Mouse (Mus musculus) midbrain, embryonic 13.5 days (tissue): Measurements from ENCODE around the gene Rplp1. TPM values are rescaled to one million over a fixed set of nuclear protein-coding genes. Genes with fewer than 3 reads are reported as not detected.

Experiments used
- ATAC-seq: fragments of 200-750 bp; cut with Nextera tagmentation; 2 replicates; pipeline ENCODE4 v1.8.0; 2017; ENCODE audit warnings: mild to moderate bottlenecking, moderate TSS enrichment, moderate library complexity
- H3K27ac ChIP-seq: fragments of 300-500 bp; sonication (generic); 2 replicates; pipeline ENCODE4 v1.5.1; 2015; ENCODE audit warnings: inconsistent platforms, mild to moderate bottlenecking, moderate library complexity
- H3K27me3 ChIP-seq: fragments of 300-500 bp; sonication (generic); 2 replicates; pipeline ENCODE4 v1.6.1; 2015; ENCODE audit warnings: mild to moderate bottlenecking, inconsistent platforms
- H3K36me3 ChIP-seq: fragments of 300-500 bp; sonication (generic); 2 replicates; pipeline ENCODE4 v1.6.1; 2015; ENCODE audit warnings: mild to moderate bottlenecking, inconsistent platforms
- H3K4me1 ChIP-seq: fragments of 300-500 bp; sonication (generic); replicated peaks from 2 replicates; pipeline ENCODE4 v1.6.1; 2015; ENCODE audit warnings: inconsistent platforms
- H3K4me2 ChIP-seq: fragments of 300-500 bp; sonication (generic); replicated peaks from 2 replicates; pipeline ENCODE4 v1.6.1; 2015; ENCODE audit warnings: moderate library complexity, mild to moderate bottlenecking, inconsistent platforms
- H3K4me3 ChIP-seq: fragments of 300-500 bp; sonication (generic); replicated peaks from 2 replicates; pipeline ENCODE4 v1.5.1; 2015; ENCODE audit warnings: mild to moderate bottlenecking, inconsistent platforms
- H3K9ac ChIP-seq: fragments of 300-500 bp; sonication (generic); replicated peaks from 2 replicates; pipeline ENCODE4 v1.6.1; 2015; ENCODE audit warnings: mild to moderate bottlenecking, inconsistent platforms
- H3K9me3 ChIP-seq: fragments of 300-500 bp; sonication (generic); 2 replicates; pipeline ENCODE4 v1.6.1; 2016; ENCODE audit warnings: mild to moderate bottlenecking, inconsistent platforms
- WGBS: fragments of 180-500 bp; shearing (Covaris S2); methylation state at CpG from one replicate; pipeline ENCODE4 v1.1.7; 2015; 5-methylcytosine and 5-hydroxymethylcytosine counted together
- polyA plus RNA-seq: library from polyadenylated mRNA; unstranded; fragments of >200 nt; fragmentation: Nextera tagmentation; extraction: Ambion mirVana; gene quantifications from 2 replicates; pipeline ENCODE4 v1.2.1, GENCODE M21; 2015

The Rplp1 gene
- polyA plus RNA-seq, 1 experiment from 2014 or later = 872 TPM

GRCm38 (mm10) chr9:61909633-61910032, 4.7 kb downstream of the Rplp1 start:
- Histone ChIP-seq H3K4me1 (peaks cover 17% of the 10 kb centered on the region), H3K9ac (no peak overlapping the region), H3K27me3 (no peaks in the 10 kb centered on the region), H3K27ac (no peak overlapping the region), H3K4me3 (no peak overlapping the region), H3K9me3 (no peaks in the 10 kb centered on the region), H3K4me2 (no peak overlapping the region), H3K36me3 (peaks cover 24% of the 10 kb centered on the region)
- no peak for ATAC-seq
- 91% methylated on average over 1 of the region's 1 CpGs for WGBS

GRCm38 (mm10) chr9:61908832-61909407, 5.4 kb downstream of the Rplp1 start:
- WGBS = 87% methylated on average over 11 of the region's 11 CpGs
- peaks cover 24% of the 10 kb centered on the region for H3K36me3 ChIP-seq
- no peak for ATAC-seq
- no peaks in the 10 kb centered on the region for H3K9me3 ChIP-seq
- H3K27me3 ChIP-seq = no peaks in the 10 kb centered on the region
- H3K9ac ChIP-seq = no peak overlapping the region
- no peak overlapping the region for H3K4me2 ChIP-seq
- no peak overlapping the region for H3K27ac ChIP-seq
- H3K4me1 ChIP-seq = peaks cover 17% of the 10 kb centered on the region
- H3K4me3 ChIP-seq = no peak overlapping the region

GRCm38 (mm10) chr9:61908341-61908740, 6.0 kb downstream of the Rplp1 start:
- Histone ChIP-seq H3K9me3 (no peaks in the 10 kb centered on the region), H3K4me2 (no peak overlapping the region), H3K4me3 (no peak overlapping the region), H3K27me3 (no peaks in the 10 kb centered on the region), H3K9ac (no peak overlapping the region), H3K27ac (no peak overlapping the region), H3K36me3 (peaks cover 24% of the 10 kb centered on the region), H3K4me1 (peaks cover 12% of the 10 kb centered on the region)
- WGBS = 87% methylated on average over 3 of the region's 3 CpGs
- ATAC-seq = no peak

- no peak overlapping the region for H3K27ac ChIP-seq
- H3K27me3 ChIP-seq = 0 out of 2 replicates have a peak, but pooled peaks cover 3% of the 10 kb centered on the region
- 96% methylated on average over 4 of the region's 4 CpGs for WGBS
- peaks cover 10% of the 10 kb centered on the region for H3K4me1 ChIP-seq
- H3K9me3 ChIP-seq = no peaks in the 10 kb centered on the region
- no peak overlapping the region for H3K4me3 ChIP-seq
- no peak overlapping the region for H3K4me2 ChIP-seq
- H3K36me3 ChIP-seq = peaks cover 20% of the 10 kb centered on the region
- no peak for ATAC-seq
- no peak overlapping the region for H3K9ac ChIP-seq
Measured at GRCm38 (mm10) chr9:61907621-61908295, 6.6 kb downstream of the Rplp1 start.

- ATAC-seq = no peak
- H3K9ac ChIP-seq = no peak overlapping the region
- peaks cover 12% of the 10 kb centered on the region for H3K4me1 ChIP-seq
- H3K4me3 ChIP-seq = no peak overlapping the region
- H3K27me3 ChIP-seq = peaks cover 9% of the 10 kb centered on the region; the same call in 1 of the 2 replicates
- H3K4me2 ChIP-seq = no peak overlapping the region
- H3K27ac ChIP-seq = no peak overlapping the region
- 72% methylated on average over 10 of the region's 10 CpGs for WGBS
- H3K36me3 ChIP-seq = peaks cover 12% of the 10 kb centered on the region
- H3K9me3 ChIP-seq = no peaks in the 10 kb centered on the region
Measured at GRCm38 (mm10) chr9:61906912-61907311, 7.4 kb downstream of the Rplp1 start.

GRCm38 (mm10) chr9:61905576-61905975, 8.8 kb downstream of the Rplp1 start:
- H3K4me3 ChIP-seq = no peak overlapping the region
- H3K27me3 ChIP-seq = peaks cover 17% of the 10 kb centered on the region
- no peak overlapping the region for H3K9ac ChIP-seq
- WGBS = 80% methylated on average over 5 of the region's 5 CpGs
- H3K36me3 ChIP-seq = no peaks in the 10 kb centered on the region
- peaks cover 18% of the 10 kb centered on the region for H3K4me1 ChIP-seq
- H3K9me3 ChIP-seq = no peaks in the 10 kb centered on the region
- no peak overlapping the region for H3K27ac ChIP-seq
- H3K4me2 ChIP-seq = no peak overlapping the region
- ATAC-seq = no peak

- no peak overlapping the region for H3K4me2 ChIP-seq
- WGBS = 65% methylated on average over 7 of the region's 7 CpGs
- no peak for ATAC-seq
- no peak overlapping the region for H3K9ac ChIP-seq
- peaks cover 23% of the 10 kb centered on the region for H3K27me3 ChIP-seq
- H3K4me3 ChIP-seq = no peak overlapping the region
- H3K36me3 ChIP-seq = no peaks in the 10 kb centered on the region
- no peaks in the 10 kb centered on the region for H3K9me3 ChIP-seq
- no peak overlapping the region for H3K27ac ChIP-seq
- H3K4me1 ChIP-seq = peaks cover 23% of the 10 kb centered on the region
Measured at GRCm38 (mm10) chr9:61904201-61904600, 10.1 kb downstream of the Rplp1 start.

- peak overlapping the region; percentile 25; the same call in 1 of the 2 replicates for H3K27ac ChIP-seq
- ATAC-seq = peak; percentile 84
- 39% methylated on average over 9 of the region's 9 CpGs for WGBS
Measured at GRCm38 (mm10) chr9:61902445-61902844, 11.9 kb downstream of the Rplp1 start.

GRCm38 (mm10) chr9:61901574-61901973, 12.8 kb downstream of the Rplp1 start:
- 86% methylated on average over 4 of the region's 4 CpGs for WGBS
- Histone ChIP-seq H3K36me3 (no peaks in the 10 kb centered on the region), H3K9me3 (no peaks in the 10 kb centered on the region), H3K4me2 (no peak overlapping the region), H3K27me3 (peaks cover 37% of the 10 kb centered on the region), H3K9ac (no peak overlapping the region), H3K27ac (no peak overlapping the region), H3K4me3 (no peak overlapping the region), H3K4me1 (peaks cover 27% of the 10 kb centered on the region)
- ATAC-seq = no peak

More at GRCm38 (mm10) chr9:61902445-61902844, 11.9 kb downstream of the Rplp1 start:
- no peak overlapping the region for H3K4me3 ChIP-seq
- H3K9me3 ChIP-seq = no peaks in the 10 kb centered on the region
- peaks cover 27% of the 10 kb centered on the region for H3K4me1 ChIP-seq
- no peak overlapping the region; the same call in 1 of the 2 replicates for H3K4me2 ChIP-seq
- H3K36me3 ChIP-seq = no peaks in the 10 kb centered on the region
- peaks cover 34% of the 10 kb centered on the region for H3K27me3 ChIP-seq
- peak overlapping the region; percentile 42; the same call in 1 of the 2 replicates for H3K9ac ChIP-seq

- Histone ChIP-seq H3K27ac (no peak overlapping the region), H3K36me3 (no peaks in the 10 kb centered on the region), H3K4me2 (0 out of 2 replicates have a peak overlapping the region, but pooled peaks have one; percentile 19), H3K9ac (no peak overlapping the region), H3K27me3 (peaks cover 43% of the 10 kb centered on the region), H3K4me3 (no peak overlapping the region), H3K4me1 (peaks cover 27% of the 10 kb centered on the region), H3K9me3 (no peaks in the 10 kb centered on the region)
- ATAC-seq = no peak
- WGBS = 7% methylated on average over 16 of the region's 16 CpGs
Measured at GRCm38 (mm10) chr9:61899804-61900203, 14.5 kb downstream of the Rplp1 start.

GRCm38 (mm10) chr9:61898401-61898800, 15.9 kb downstream of the Rplp1 start:
- no peak overlapping the region for H3K4me2 ChIP-seq
- no peak overlapping the region for H3K9ac ChIP-seq
- peaks cover 47% of the 10 kb centered on the region for H3K27me3 ChIP-seq
- H3K4me1 ChIP-seq = peaks cover 27% of the 10 kb centered on the region
- no peak overlapping the region for H3K4me3 ChIP-seq
- whole genome bisulfite sequencing = 2% methylated on average over 7 of the region's 8 CpGs
- H3K9me3 ChIP-seq = no peaks in the 10 kb centered on the region
- no peaks in the 10 kb centered on the region for H3K36me3 ChIP-seq
- peak; percentile 44; the same call in 1 of the 2 replicates for ATAC-seq
- no peak overlapping the region for H3K27ac ChIP-seq

- H3K4me3 ChIP-seq = no peak overlapping the region
- 78% methylated on average over 8 of the region's 8 CpGs for whole genome bisulfite sequencing
- no peak overlapping the region for H3K27ac ChIP-seq
- ATAC-seq = no peak
- H3K4me1 ChIP-seq = peaks cover 9% of the 10 kb centered on the region
- no peaks in the 10 kb centered on the region for H3K9me3 ChIP-seq
- H3K36me3 ChIP-seq = no peaks in the 10 kb centered on the region
- H3K4me2 ChIP-seq = no peak overlapping the region
- H3K9ac ChIP-seq = no peak overlapping the region
- H3K27me3 ChIP-seq = peaks cover 28% of the 10 kb centered on the region
Measured at GRCm38 (mm10) chr9:61895014-61895413, 19.3 kb downstream of the Rplp1 start.
